Mouse (Mus musculus) skeletal muscle tissue, adult 2 months (tissue): Measurements from ENCODE around the gene Zp2.

Experiments used
- DNase-seq: peaks from one replicate; pipeline ENCODE4 v3.0.0-alpha.2; 2012; ENCODE audit warnings: low read depth, low spot score

Zp2 gene

GRCm38 (mm10) chr7:120142743-120143142, 2.3 kb downstream of the Zp2 start:
- DNase-seq = no peak

GRCm38 (mm10) chr7:120128951-120129350, 16.1 kb downstream of the Zp2 start:
- no peak for DNase-seq

- no peak for DNase-seq
These were observed 17.4 kb downstream of the Zp2 start for GRCm38 (mm10) chr7:120127686-120128059.

GRCm38 (mm10) chr7:120126976-120127685, 18.0 kb downstream of the Zp2 start:
- no peak for DNase-seq

- DNase-seq = peak; percentile 50
These were observed 20.2 kb downstream of the Zp2 start for GRCm38 (mm10) chr7:120124844-120125243.

GRCm38 (mm10) chr7:120123776-120124175, 21.3 kb downstream of the Zp2 start:
- peak; percentile 76 for DNase-seq

GRCm38 (mm10) chr7:120117529-120117928, 27.6 kb downstream of the Zp2 start:
- no peak for DNase-seq

- DNase-seq = no peak
These were observed 28.1 kb downstream of the Zp2 start for GRCm38 (mm10) chr7:120116976-120117375.

- no peak for DNase-seq
These were observed 35.4 kb downstream of the Zp2 start for GRCm38 (mm10) chr7:120109676-120110075.

- no peak for DNase-seq
These were observed 38.7 kb downstream of the Zp2 start for GRCm38 (mm10) chr7:120106356-120106755.

- DNase-seq = no peak
These were observed 40.1 kb downstream of the Zp2 start for GRCm38 (mm10) chr7:120104975-120105374.

- no peak for DNase-seq
These were observed 42.0 kb downstream of the Zp2 start for GRCm38 (mm10) chr7:120103019-120103567.

- peak; percentile 91 for DNase-seq
These were observed 42.7 kb downstream of the Zp2 start, which contains the start of gene Tmem159 for GRCm38 (mm10) chr7:120102164-120102972. Gene Tmem159 (plus strand): TSS chr7:120102353.

- DNase-seq = peak; percentile 32
These were observed 46.7 kb downstream of the Zp2 start for GRCm38 (mm10) chr7:120098403-120098802.

GRCm38 (mm10) chr7:120097845-120098244, 47.2 kb downstream of the Zp2 start:
- DNase-seq = peak; percentile 46

GRCm38 (mm10) chr7:120095180-120095579, 49.9 kb downstream of the Zp2 start, which contains the start of gene Dnah3:
Gene Dnah3 (minus strand): TSS chr7:120095280.
- no peak for DNase-seq

- DNase-seq = no peak
These were observed 50.9 kb downstream of the Zp2 start for GRCm38 (mm10) chr7:120094216-120094615.

GRCm38 (mm10) chr7:120093033-120093432, 52.1 kb downstream of the Zp2 start:
- no peak for DNase-seq

GRCm38 (mm10) chr7:120080177-120080576, 64.9 kb downstream of the Zp2 start:
- DNase-seq = no peak
